ENCODE assay signal across 15 mouse cellular contexts in the genomic region with DNA sequence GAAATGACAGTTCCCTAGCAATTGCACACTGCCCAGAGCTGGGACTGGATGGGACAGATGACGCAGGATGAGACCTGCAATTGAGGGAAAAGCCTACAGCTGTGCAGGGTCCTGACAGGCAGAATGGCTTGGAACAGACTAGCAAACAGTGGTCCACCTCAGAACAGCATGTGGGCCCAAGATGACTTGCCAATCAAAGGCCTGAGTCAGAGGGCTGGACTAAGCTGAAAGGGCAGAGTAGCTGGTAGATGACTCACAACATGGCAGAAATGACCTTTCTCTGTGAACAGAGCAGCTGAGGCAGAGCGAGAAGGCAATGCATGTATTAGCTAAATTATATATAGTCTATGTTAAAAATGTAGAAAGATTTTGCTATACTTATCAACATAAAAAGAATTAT.
"Had no signal": no experiment of that assay in that cellular context is flagged by ENCODE, and none has a peak within 500 bp of the region (broad histone marks: within the 10 kb centered on the region; RNA-seq: fewer than 3 reads in every experiment).

No protein-coding gene starts in this region.

- H3K27me3 ChIP-seq: limb, embryonic 15.5 days; liver, embryonic 13.5 days; lung, embryonic 15.5 days; midbrain, embryonic 13.5 days had no signal

- H3K9ac ChIP-seq: limb, embryonic 15.5 days; liver, embryonic 13.5 days; liver, postnatal 0 days; lung, embryonic 15.5 days; midbrain, embryonic 13.5 days had no signal

- H3K36me3 ChIP-seq: limb, embryonic 15.5 days; liver, embryonic 13.5 days; lung, embryonic 15.5 days; midbrain, embryonic 13.5 days had no signal

- H3K4me2 ChIP-seq: limb, embryonic 15.5 days; liver, embryonic 13.5 days; lung, embryonic 15.5 days; midbrain, embryonic 13.5 days had no signal

- H3K4me1 ChIP-seq: limb, embryonic 15.5 days; liver, embryonic 13.5 days; lung, embryonic 15.5 days; megakaryocyte, embryonic 14.5 days had no signal

- H3K27ac ChIP-seq: left cerebral cortex, adult 2 months; limb, embryonic 15.5 days; liver, embryonic 13.5 days; lung, embryonic 15.5 days; macrophage; midbrain, embryonic 13.5 days had no signal

- ATAC-seq: liver, postnatal 0 days; midbrain, embryonic 13.5 days had no signal

- H3K4me3 ChIP-seq: left cerebral cortex, adult 2 months; limb, embryonic 15.5 days; liver, embryonic 13.5 days; lung, embryonic 15.5 days; megakaryocyte, embryonic 14.5 days; midbrain, embryonic 13.5 days; myocyte had no signal

- H3K9me3 ChIP-seq: limb, embryonic 15.5 days; liver, embryonic 13.5 days; lung, embryonic 15.5 days; megakaryocyte, embryonic 14.5 days; midbrain, embryonic 13.5 days had no signal

- DNase-seq: kidney, postnatal 10 days; liver, embryonic 13.5 days; liver, postnatal 0 days; lung, postnatal 14 days; right cerebral cortex, postnatal 4 days; spleen, adult 18-20 months; thymus, adult 18-20 months; thymus, postnatal 14 days had no signal
